Mouse (Mus musculus): ENCODE results near the gene Cd302. TPM values are rescaled to one million over a fixed set of nuclear protein-coding genes. Genes with fewer than 3 reads are reported as not detected.

Cd302 gene
- total and polyA plus RNA-seq, 3 experiments, result not detected

DNA sequence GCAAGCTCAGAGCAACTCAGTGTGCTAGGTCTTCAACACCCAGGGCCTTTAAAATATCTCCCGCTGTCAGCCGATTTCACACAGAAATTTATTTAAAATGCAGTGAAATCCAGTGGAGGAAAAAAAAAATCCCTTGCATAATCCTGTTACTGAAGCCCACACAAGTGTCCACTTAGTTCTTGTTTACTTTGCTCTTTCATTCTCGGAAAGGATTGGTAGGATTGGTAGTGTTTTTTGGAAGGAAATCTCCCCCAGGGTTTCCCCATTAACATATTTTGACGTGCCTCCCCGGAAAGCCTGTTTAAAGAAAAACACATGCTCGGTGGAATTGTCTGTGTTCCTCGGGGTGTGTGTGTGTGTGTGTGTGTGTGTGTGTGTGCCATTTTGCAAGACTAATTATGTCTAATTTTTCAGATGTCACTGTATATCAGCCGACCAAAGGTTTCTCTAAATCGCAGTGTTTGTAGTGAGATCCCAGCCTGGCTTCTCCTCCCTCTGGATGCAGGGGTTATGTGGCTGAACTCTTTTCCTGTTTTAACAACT lies 1.0 kb downstream of the Cd302 start:
- TF ChIP-seq MAFK (IDR thresholded peaks at IDR 0.05; ENCODE audit: insufficient replicate concordance, low read length) (no peak), JUND (conservative IDR thresholded peaks at IDR 0.05; ENCODE audit: low read depth, low read length) (no peak), RAD21 (IDR thresholded peaks at IDR 0.05; ENCODE audit: low read depth, low read length) (no peak), RCOR1 (conservative IDR thresholded peaks at IDR 0.05; ENCODE audit: low read depth, low read length) (no peak), JUN (IDR thresholded peaks at IDR 0.05; ENCODE audit: insufficient read depth, low read depth, low read length) (no peak), MYC (IDR thresholded peaks at IDR 0.05; ENCODE audit: low read depth, low read length) (no peak), ZKSCAN1 (IDR thresholded peaks at IDR 0.05; ENCODE audit: borderline replicate concordance, low read depth, low read length) (no peak), MAZ (IDR thresholded peaks at IDR 0.05; ENCODE audit: low read depth, low read length) (no peak), BHLHE40 (IDR thresholded peaks at IDR 0.05; ENCODE audit: low read depth, low read length) (no peak), USF1 (IDR thresholded peaks at IDR 0.05; ENCODE audit: low read depth, low read length) (no peak), HCFC1 (IDR thresholded peaks at IDR 0.05; ENCODE audit: low read depth, low read length) (no peak), KAT2A (IDR thresholded peaks at IDR 0.05; ENCODE audit: insufficient replicate concordance, low read length) (no peak), TCF12 (IDR thresholded peaks at IDR 0.05; ENCODE audit: low read depth, low read length) (no peak), ELF1 (IDR thresholded peaks at IDR 0.05; ENCODE audit: low read depth, low read length) (no peak), ZMIZ1 (IDR thresholded peaks at IDR 0.05; ENCODE audit: low read depth, low read length) (no peak), GABPA (IDR thresholded peaks at IDR 0.05; ENCODE audit: insufficient replicate concordance, low read depth, low read length) (no peak), CHD1 (IDR thresholded peaks at IDR 0.05; ENCODE audit: low read depth, low read length) (no peak), POLR2AphosphoS2 (IDR thresholded peaks at IDR 0.05; ENCODE audit: low read depth, low read length) (no peak), ZC3H11A (IDR thresholded peaks at IDR 0.05; ENCODE audit: low read depth, low read length) (no peak), TBP (conservative IDR thresholded peaks at IDR 0.05; ENCODE audit: low read depth, low read length) (no peak)
- H3K4me2 ChIP-seq (ENCODE audit: insufficient read depth, low read depth, poor library complexity, severe bottlenecking), result no peak overlapping the region
- in situ Hi-C loops (cut with MboI; ENCODE audit: low pct_ligation_motif_present, low pct_unique_long_range_greater_than_20kb, low sequenced_read_pairs), result no loop called here
- H3K9ac ChIP-seq (ENCODE audit: insufficient read depth, low read depth), result no peak overlapping the region
- dilution Hi-C loops (cut with MboI; ENCODE audit: extremely low pct_ligation_motif_present, extremely low pct_unique_long_range_greater_than_20kb, low sequenced_read_pairs), result no loop called here
- H3K27me3 ChIP-seq (replicated peaks), result no peaks in the 10 kb centered on the region
- peaks cover 2 to 13% of the 10 kb centered on the region in 2 experiments for H3K4me1 ChIP-seq (ENCODE audit: control insufficient read depth in 1 of 2, insufficient read depth in 2 of 2)
- H3K4me3 ChIP-seq (replicated peaks in 1 of 3; ENCODE audit: low read depth in 2 of 3, low read length in 2 of 3, poor library complexity in 1 of 3), result no peak overlapping the region
- H3K36me3 ChIP-seq (replicated peaks in 1 of 2; ENCODE audit: control insufficient read depth in 1 of 2, insufficient read depth in 1 of 2, low read length in 1 of 2), result no peaks in the 10 kb centered on the region
- no peak for DNase-seq (ENCODE audit: extremely low read depth)
- H3K27ac ChIP-seq (ENCODE audit: insufficient read depth, low read depth), result no peak overlapping the region
- no peaks in the 10 kb centered on the region for H3K79me2 ChIP-seq (replicated peaks; ENCODE audit: control insufficient read depth, extremely low read depth, insufficient read depth, poor library complexity, severe bottlenecking)
- H3K9me3 ChIP-seq (replicated peaks; ENCODE audit: low read length), result no peaks in the 10 kb centered on the region

DNA sequence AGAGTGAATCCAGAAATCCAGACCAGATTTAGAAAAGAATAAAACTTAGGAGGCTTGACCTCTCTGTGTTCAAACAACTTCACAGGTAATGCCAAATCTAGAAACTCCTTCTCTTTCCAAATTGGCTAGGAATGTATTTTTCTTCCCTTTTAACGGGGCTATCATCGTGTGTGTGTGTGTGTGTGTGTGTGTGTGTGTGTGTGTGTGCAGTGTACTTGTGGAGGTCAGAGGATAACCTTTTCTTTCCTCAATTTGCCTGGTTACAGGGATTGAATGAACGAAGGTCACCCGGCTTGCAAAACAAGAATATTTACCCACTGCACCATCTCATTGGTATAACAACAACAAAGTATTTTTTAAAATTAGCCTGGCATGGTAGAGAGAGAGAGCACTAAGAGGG lies 1.7 kb downstream of the Cd302 start:
- Histone ChIP-seq H3K4me3 (replicated peaks in 1 of 3; ENCODE audit: low read depth in 2 of 3, low read length in 2 of 3, poor library complexity in 1 of 3) (no peak overlapping the region), H3K27me3 (replicated peaks) (no peaks in the 10 kb centered on the region), H3K9me3 (replicated peaks; ENCODE audit: low read length) (no peaks in the 10 kb centered on the region), H3K9ac (ENCODE audit: insufficient read depth, low read depth) (no peak overlapping the region), H3K27ac (ENCODE audit: insufficient read depth, low read depth) (no peak overlapping the region), H3K4me1 (ENCODE audit: control insufficient read depth in 1 of 2, insufficient read depth in 2 of 2) (peaks cover 0 to 6% of the 10 kb centered on the region in 2 experiments; a peak in 2 of 4 replicates), H3K79me2 (replicated peaks; ENCODE audit: control insufficient read depth, extremely low read depth, insufficient read depth, poor library complexity, severe bottlenecking) (no peaks in the 10 kb centered on the region), H3K4me2 (ENCODE audit: insufficient read depth, low read depth, poor library complexity, severe bottlenecking) (no peak overlapping the region), H3K36me3 (replicated peaks in 1 of 2; ENCODE audit: control insufficient read depth in 1 of 2, insufficient read depth in 1 of 2, low read length in 1 of 2) (no peaks in the 10 kb centered on the region)
- dilution Hi-C loops (cut with MboI; ENCODE audit: extremely low pct_ligation_motif_present, extremely low pct_unique_long_range_greater_than_20kb, low sequenced_read_pairs) (no loop called here), in situ Hi-C loops (cut with MboI; ENCODE audit: low pct_ligation_motif_present, low pct_unique_long_range_greater_than_20kb, low sequenced_read_pairs) (no loop called here)
- DNase-seq (ENCODE audit: extremely low read depth), result no peak
- no peak for TF ChIP-seq GABPA (IDR thresholded peaks at IDR 0.05; ENCODE audit: insufficient replicate concordance, low read depth, low read length)
- no peak for TF ChIP-seq MAFK (IDR thresholded peaks at IDR 0.05; ENCODE audit: insufficient replicate concordance, low read length)
- TF ChIP-seq ZNF384 (IDR thresholded peaks at IDR 0.05; ENCODE audit: low read depth, low read length), result no peak
- no peak for TF ChIP-seq MXI1 (IDR thresholded peaks at IDR 0.05; ENCODE audit: low read depth, low read length)
- no peak for TF ChIP-seq HCFC1 (IDR thresholded peaks at IDR 0.05; ENCODE audit: low read depth, low read length)
- TF ChIP-seq POLR2A (IDR thresholded peaks at IDR 0.05; ENCODE audit: low read depth, low read length), result no peak
- no peak for TF ChIP-seq POLR2AphosphoS2 (IDR thresholded peaks at IDR 0.05; ENCODE audit: low read depth, low read length)
- no peak for TF ChIP-seq TCF12 (IDR thresholded peaks at IDR 0.05; ENCODE audit: low read depth, low read length)
- TF ChIP-seq KAT2A (IDR thresholded peaks at IDR 0.05; ENCODE audit: insufficient replicate concordance, low read length), result no peak
- TF ChIP-seq ELF1 (IDR thresholded peaks at IDR 0.05; ENCODE audit: low read depth, low read length), result no peak
- no peak for TF ChIP-seq ZC3H11A (IDR thresholded peaks at IDR 0.05; ENCODE audit: low read depth, low read length)
- no peak for TF ChIP-seq CHD1 (IDR thresholded peaks at IDR 0.05; ENCODE audit: low read depth, low read length)
- TF ChIP-seq USF2 (conservative IDR thresholded peaks at IDR 0.05; ENCODE audit: low read depth, low read length), result no peak

Measured in CH12.LX (cell line).